Mouse (Mus musculus) kidney, embryonic 16.5 days (tissue): ENCODE results near the gene Nrip1. TPM values are rescaled to one million over a fixed set of nuclear protein-coding genes. Genes with fewer than 3 reads are reported as not detected.
A peak's percentile ranks its signal among the peaks of the same experiment; 100 is the strongest.

Source experiments
- ATAC-seq: fragments of 200-750 bp; cut with Nextera tagmentation; 2 replicates; pipeline ENCODE4 v1.8.0; 2017; ENCODE audit warnings: moderate TSS enrichment; ENCODE audit not compliant: low FRiP score, low TSS enrichment
- H3K27ac ChIP-seq: fragments of 300-500 bp; sonication (generic); 2 replicates; pipeline ENCODE4 v1.5.1; 2014; ENCODE audit warnings: low read length
- H3K27me3 ChIP-seq: fragments of 300-500 bp; sonication (generic); 2 replicates; pipeline ENCODE4 v1.6.1; 2014; ENCODE audit warnings: low read length, control low read depth, mixed read lengths; ENCODE audit not compliant: insufficient read depth
- H3K36me3 ChIP-seq: fragments of 300-500 bp; sonication (generic); 2 replicates; pipeline ENCODE4 v1.6.1; 2014; ENCODE audit warnings: low read length, control low read depth, mixed read lengths; ENCODE audit not compliant: insufficient read depth
- H3K4me1 ChIP-seq: fragments of 300-500 bp; sonication (generic); 2 replicates; pipeline ENCODE4 v1.6.1; 2014; ENCODE audit warnings: low read length, control low read depth, mixed read lengths; ENCODE audit not compliant: insufficient read depth
- H3K4me2 ChIP-seq: fragments of 300-500 bp; sonication (generic); replicated peaks from 2 replicates; pipeline ENCODE4 v1.6.1; 2014; ENCODE audit warnings: low read depth, low read length
- H3K4me3 ChIP-seq: fragments of 300-500 bp; sonication (generic); 2 replicates; pipeline ENCODE4 v1.5.1; 2014; ENCODE audit warnings: mild to moderate bottlenecking, low read length
- H3K9ac ChIP-seq: fragments of 300-500 bp; sonication (generic); replicated peaks from 2 replicates; pipeline ENCODE4 v1.6.1; 2014; ENCODE audit warnings: low read length
- H3K9me3 ChIP-seq: fragments of 300-500 bp; sonication (generic); 2 replicates; pipeline ENCODE4 v1.6.1; 2016; ENCODE audit warnings: low read length, control low read depth
- WGBS: fragments of 180-500 bp; shearing (Covaris S2); extraction: QIAGEN DNeasy Blood & Tissue Kit; methylation state at CpG from one replicate; pipeline ENCODE4 v1.1.7; 2014; 5-methylcytosine and 5-hydroxymethylcytosine counted together
- polyA plus RNA-seq: library from polyadenylated mRNA; unstranded; fragments of >200 nt; fragmentation: Nextera tagmentation; extraction: Ambion mirVana; gene quantifications from 2 replicates; pipeline ENCODE4 v1.2.1, GENCODE M21; 2015

Nrip1 gene
- polyA plus RNA-seq, 1 experiment from 2014 or later = 49.3 TPM

- Histone ChIP-seq H3K27ac (no peak overlapping the region), H3K4me1 (peaks cover 3% of the 10 kb centered on the region; the same call in 1 of the 2 replicates), H3K9ac (no peak overlapping the region), H3K36me3 (no peaks in the 10 kb centered on the region), H3K4me2 (no peak overlapping the region), H3K27me3 (no peaks in the 10 kb centered on the region), H3K9me3 (no peaks in the 10 kb centered on the region), H3K4me3 (no peak overlapping the region)
- WGBS = 92% methylated on average over 8 of the region's 8 CpGs
- no peak for ATAC-seq
Measured at GRCm38 (mm10) chr16:76376661-76377060, 3.0 kb upstream of the Nrip1 start.

- peak overlapping the region; percentile 97 for H3K27ac ChIP-seq
- H3K4me2 ChIP-seq = peak overlapping the region; percentile 78
- no peaks in the 10 kb centered on the region for H3K9me3 ChIP-seq
- H3K4me1 ChIP-seq = peaks cover 37% of the 10 kb centered on the region
- H3K27me3 ChIP-seq = no peaks in the 10 kb centered on the region
- peak overlapping the region; percentile 99 for H3K9ac ChIP-seq
- peak overlapping the region; percentile 90 for H3K4me3 ChIP-seq
- ATAC-seq = peak; percentile 95
- no peaks in the 10 kb centered on the region for H3K36me3 ChIP-seq
- WGBS = 0% methylated on average over 43 of the region's 70 CpGs
Measured at GRCm38 (mm10) chr16:76372941-76373561, 576 bp downstream of the Nrip1 start.

GRCm38 (mm10) chr16:76372045-76372940 is 1.3 kb downstream of the Nrip1 start:
- H3K9ac ChIP-seq = peak overlapping the region; percentile 99
- H3K27ac ChIP-seq = peak overlapping the region; percentile 97
- no peaks in the 10 kb centered on the region for H3K27me3 ChIP-seq
- no peaks in the 10 kb centered on the region for H3K9me3 ChIP-seq
- H3K36me3 ChIP-seq = no peaks in the 10 kb centered on the region
- H3K4me3 ChIP-seq = peak overlapping the region; percentile 90
- H3K4me2 ChIP-seq = peak overlapping the region; percentile 78
- peak; percentile 39 for ATAC-seq
- 0% methylated on average over 57 of the region's 102 CpGs for WGBS
- peaks cover 44% of the 10 kb centered on the region for H3K4me1 ChIP-seq

GRCm38 (mm10) chr16:76371614-76371917 is 2.1 kb downstream of the Nrip1 start:
- Histone ChIP-seq H3K9ac (peak overlapping the region; percentile 99), H3K9me3 (no peaks in the 10 kb centered on the region), H3K4me2 (peak overlapping the region; percentile 78), H3K27me3 (no peaks in the 10 kb centered on the region), H3K4me3 (peak overlapping the region; percentile 90), H3K4me1 (peaks cover 50% of the 10 kb centered on the region), H3K27ac (peak overlapping the region; percentile 97), H3K36me3 (no peaks in the 10 kb centered on the region)
- ATAC-seq = no peak
- WGBS = under 1% methylated on average over 7 of the region's 7 CpGs

- 20% methylated on average over 12 of the region's 12 CpGs for WGBS
- Histone ChIP-seq H3K27ac (peak overlapping the region; percentile 67), H3K4me2 (peak overlapping the region; percentile 78), H3K27me3 (no peaks in the 10 kb centered on the region), H3K4me3 (peak overlapping the region; percentile 90), H3K36me3 (no peaks in the 10 kb centered on the region), H3K4me1 (peaks cover 52% of the 10 kb centered on the region), H3K9ac (peak overlapping the region; percentile 99), H3K9me3 (no peaks in the 10 kb centered on the region)
- ATAC-seq = no peak
Measured at GRCm38 (mm10) chr16:76370716-76371613, 2.7 kb downstream of the Nrip1 start.

GRCm38 (mm10) chr16:76370041-76370715 is 3.4 kb downstream of the Nrip1 start:
- ATAC-seq = no peak; the same call in 1 of the 2 replicates
- Histone ChIP-seq H3K27me3 (no peaks in the 10 kb centered on the region), H3K4me1 (peaks cover 60% of the 10 kb centered on the region)

GRCm38 (mm10) chr16:76369236-76369635 is 4.4 kb downstream of the Nrip1 start:
- H3K27ac ChIP-seq = no peak overlapping the region
- no peaks in the 10 kb centered on the region for H3K27me3 ChIP-seq
- no peak for ATAC-seq
- H3K4me2 ChIP-seq = peak overlapping the region; percentile 15; the same call in 1 of the 2 replicates
- H3K9me3 ChIP-seq = no peaks in the 10 kb centered on the region
- peaks cover 67% of the 10 kb centered on the region for H3K4me1 ChIP-seq
- no peaks in the 10 kb centered on the region for H3K36me3 ChIP-seq
- no peak overlapping the region for H3K4me3 ChIP-seq
- H3K9ac ChIP-seq = no peak overlapping the region
- WGBS = 51% methylated on average over 9 of the region's 9 CpGs

More at GRCm38 (mm10) chr16:76370041-76370715, 3.4 kb downstream of the Nrip1 start:
- Histone ChIP-seq H3K4me3 (peak overlapping the region; percentile 90), H3K27ac (peak overlapping the region; percentile 34; the same call in 1 of the 2 replicates), H3K4me2 (peak overlapping the region; percentile 78), H3K9me3 (no peaks in the 10 kb centered on the region), H3K9ac (peak overlapping the region; percentile 46), H3K36me3 (no peaks in the 10 kb centered on the region)
- 22% methylated on average over 6 of the region's 6 CpGs for WGBS

GRCm38 (mm10) chr16:76367261-76367908 is 6.2 kb downstream of the Nrip1 start:
- H3K27me3 ChIP-seq = no peaks in the 10 kb centered on the region
- no peak overlapping the region for H3K4me2 ChIP-seq
- H3K4me3 ChIP-seq = no peak overlapping the region
- H3K36me3 ChIP-seq = no peaks in the 10 kb centered on the region
- no peaks in the 10 kb centered on the region for H3K9me3 ChIP-seq
- H3K27ac ChIP-seq = no peak overlapping the region
- no peak for ATAC-seq
- WGBS = 79% methylated on average over 12 of the region's 12 CpGs
- H3K4me1 ChIP-seq = peaks cover 67% of the 10 kb centered on the region
- H3K9ac ChIP-seq = no peak overlapping the region
